Mouse (Mus musculus) stomach, embryonic 14.5 days (tissue): Measurements from ENCODE around the gene Olfr553. TPM values are rescaled to one million over a fixed set of nuclear protein-coding genes. Genes with fewer than 3 reads are reported as not detected.
A peak's percentile ranks its signal among the peaks of the same experiment; 100 is the strongest.
"Not testable (repeated sequence)": the region's sequence is repeated elsewhere in the genome, so short reads cannot be mapped to it uniquely, and the experiment has no call there.

Experiments
- ATAC-seq: fragments of 200-750 bp; cut with Nextera tagmentation; 2 replicates; pipeline ENCODE4 v1.8.0; 2017; ENCODE audit warnings: low read depth, moderate TSS enrichment; ENCODE audit not compliant: insufficient number of reproducible peaks, insufficient read depth, low FRiP score
- H3K27ac ChIP-seq: fragments of 300-500 bp; sonication (generic); 2 replicates; pipeline ENCODE4 v1.5.1; 2014; ENCODE audit warnings: mild to moderate bottlenecking, low read length, moderate library complexity, mixed read lengths
- H3K27me3 ChIP-seq: fragments of 300-500 bp; sonication (generic); 2 replicates; pipeline ENCODE4 v1.6.1; 2014; ENCODE audit warnings: low read length, control low read depth, mixed read lengths; ENCODE audit not compliant: control insufficient read depth, insufficient read depth
- H3K36me3 ChIP-seq: fragments of 300-500 bp; sonication (generic); 2 replicates; pipeline ENCODE4 v1.6.1; 2014; ENCODE audit warnings: mild to moderate bottlenecking, control low read depth, low read length, moderate library complexity, mixed read lengths; ENCODE audit not compliant: control insufficient read depth, insufficient read depth
- H3K4me1 ChIP-seq: fragments of 300-500 bp; sonication (generic); 2 replicates; pipeline ENCODE4 v1.6.1; 2014; ENCODE audit warnings: low read length, control low read depth, mixed read lengths; ENCODE audit not compliant: control insufficient read depth, insufficient read depth
- H3K4me2 ChIP-seq: fragments of 300-500 bp; sonication (generic); replicated peaks from 2 replicates; pipeline ENCODE4 v1.6.1; 2014; ENCODE audit warnings: low read depth, low read length, control low read depth
- H3K4me3 ChIP-seq: fragments of 300-500 bp; sonication (generic); 2 replicates; pipeline ENCODE4 v1.5.1; 2014; ENCODE audit warnings: low read depth, low read length, control low read depth
- H3K9ac ChIP-seq: fragments of 300-500 bp; sonication (generic); replicated peaks from 2 replicates; pipeline ENCODE4 v1.6.1; 2014; ENCODE audit warnings: low read depth, mild to moderate bottlenecking, control low read depth, low read length, moderate library complexity, mixed read lengths
- H3K9me3 ChIP-seq: fragments of 300-500 bp; sonication (generic); 2 replicates; pipeline ENCODE4 v1.6.1; 2016; ENCODE audit warnings: low read depth, low read length, control low read depth; ENCODE audit not compliant: control insufficient read depth
- WGBS: fragments of 180-500 bp; shearing (Covaris S2); extraction: QIAGEN DNeasy Blood & Tissue Kit; methylation state at CpG from one replicate; pipeline ENCODE4 v1.1.7; 2014; 5-methylcytosine and 5-hydroxymethylcytosine counted together
- polyA plus RNA-seq: library from polyadenylated mRNA; unstranded; fragments of >200 nt; fragmentation: Nextera tagmentation; extraction: Ambion mirVana; gene quantifications from 2 replicates; pipeline ENCODE4 v1.2.1, GENCODE M21; 2014

Gene Olfr553
- polyA plus RNA-seq, result not detected in 2 replicates

GRCm38 (mm10) chr7:102618118-102618517, at the start of gene Olfr553:
Gene Olfr553 (minus strand): TSS chr7:102618218.
- no peaks in the 10 kb centered on the region for H3K27me3 ChIP-seq
- no peak within 1 kb of the TSS for H3K4me3 ChIP-seq
- no peak within 1 kb of the TSS for H3K9ac ChIP-seq
- ATAC-seq, result no peak
- H3K4me2 ChIP-seq, result no peak within 1 kb of the TSS
- no peak within 1 kb of the TSS for H3K27ac ChIP-seq
- no peaks in the 10 kb centered on the region for H3K9me3 ChIP-seq
- H3K36me3 ChIP-seq, result no peaks in the 10 kb centered on the region
- H3K4me1 ChIP-seq, result no peaks in the 10 kb centered on the region

- Histone ChIP-seq H3K4me1 (no peaks in the 10 kb centered on the region), H3K4me2 (no peak overlapping the region), H3K4me3 (no peak overlapping the region), H3K9ac (no peak overlapping the region), H3K36me3 (no peaks in the 10 kb centered on the region), H3K27ac (no peak overlapping the region), H3K9me3 (no peaks in the 10 kb centered on the region), H3K27me3 (no peaks in the 10 kb centered on the region)
- no peak for ATAC-seq
- 35% methylated on average over 2 of the region's 2 CpGs for WGBS
Measured at GRCm38 (mm10) chr7:102665378-102665777, 47.4 kb upstream of the Olfr553 start.

DNA sequence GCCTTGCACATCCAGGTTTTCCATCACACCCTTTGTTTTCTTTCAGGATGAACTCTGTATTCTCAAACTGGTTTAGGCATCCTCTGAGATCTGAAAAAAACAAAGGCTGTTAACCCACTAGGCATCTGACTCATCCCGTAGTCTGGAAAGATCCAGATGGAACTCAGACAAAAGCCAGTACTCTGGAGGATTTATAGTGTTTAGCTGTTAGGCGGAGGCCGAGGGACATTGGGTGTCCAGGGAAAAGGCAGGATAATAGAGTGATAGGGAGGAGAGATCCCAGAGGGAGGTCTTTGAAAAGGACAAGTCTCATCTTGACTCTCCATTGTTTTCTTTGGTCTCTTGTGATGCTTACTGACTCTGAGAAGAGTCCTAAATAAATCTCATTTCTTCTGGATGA, 46.6 kb upstream of the Olfr553 start, which contains the start of gene Olfr556:
TSS of gene Olfr556 (plus strand) at position 301 of the 400 bp plus-strand sequence.
- H3K4me3 ChIP-seq, result no peak within 1 kb of the TSS
- no peak within 1 kb of the TSS for H3K4me2 ChIP-seq
- ATAC-seq, result no peak
- H3K4me1 ChIP-seq, result no peaks in the 10 kb centered on the region
- no peak within 1 kb of the TSS for H3K27ac ChIP-seq
- WGBS, result 54% methylated on average over 3 of the region's 3 CpGs
- H3K9ac ChIP-seq, result no peak within 1 kb of the TSS
- no peaks in the 10 kb centered on the region for H3K36me3 ChIP-seq
- no peaks in the 10 kb centered on the region for H3K27me3 ChIP-seq
- H3K9me3 ChIP-seq, result no peaks in the 10 kb centered on the region

- H3K4me3 ChIP-seq, result no peak within 1 kb of the TSS
- no peak for ATAC-seq
- H3K27me3 ChIP-seq, result no peaks in the 10 kb centered on the region
- WGBS, result 77% methylated on average over 1 of the region's 1 CpGs
- no peaks in the 10 kb centered on the region for H3K36me3 ChIP-seq
- no peak within 1 kb of the TSS for H3K4me2 ChIP-seq
- no peaks in the 10 kb centered on the region for H3K9me3 ChIP-seq
- no peak within 1 kb of the TSS for H3K27ac ChIP-seq
- H3K4me1 ChIP-seq, result no peaks in the 10 kb centered on the region
- H3K9ac ChIP-seq, result no peak within 1 kb of the TSS
Measured at GRCm38 (mm10) chr7:102658523-102658922, 40.5 kb upstream of the Olfr553 start, which contains the start of gene Olfr555. Gene Olfr555 (plus strand): TSS chr7:102658823.

DNA sequence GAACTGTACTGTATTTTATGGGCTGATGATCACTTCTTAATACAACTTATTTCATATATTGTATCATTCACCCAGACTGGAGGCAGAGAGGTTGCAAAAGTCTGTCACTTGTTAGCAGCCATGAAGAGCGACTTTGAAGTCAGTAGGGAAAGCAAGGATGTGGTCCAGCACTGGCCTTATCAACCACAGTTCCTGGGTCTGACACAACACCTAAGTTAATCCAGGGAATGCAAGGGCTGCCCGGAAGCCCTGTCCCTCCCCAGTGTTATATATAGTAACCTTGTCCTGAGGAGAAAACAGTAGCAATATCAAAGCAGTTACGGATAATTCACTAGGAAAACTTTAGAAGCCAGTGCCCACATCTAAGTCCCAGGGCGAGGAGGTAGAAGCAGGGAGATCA, 26.9 kb upstream of the Olfr553 start:
- H3K9me3 ChIP-seq, result not testable (repeated sequence)

DNA sequence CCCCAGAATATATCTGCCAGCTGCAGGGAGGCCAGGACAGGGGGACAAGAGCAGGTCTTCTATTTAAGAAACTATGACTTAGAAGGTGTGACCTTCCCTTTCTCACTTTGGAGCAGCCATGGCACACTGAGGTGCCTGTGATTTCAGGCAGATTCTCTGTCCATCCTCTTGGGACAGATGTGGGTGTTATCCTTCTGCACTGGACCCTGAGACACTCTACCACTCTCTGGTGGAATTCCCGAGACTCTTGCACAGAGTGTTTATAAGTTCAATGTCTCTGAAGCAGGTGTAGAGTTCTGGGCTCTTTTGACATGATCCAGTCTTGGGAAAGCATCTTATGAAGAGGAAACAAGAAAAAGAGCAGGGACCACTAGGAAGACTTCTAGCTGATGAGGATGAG, 20.1 kb upstream of the Olfr553 start, which contains the start of gene Olfr554:
TSS of gene Olfr554 (plus strand) at position 301 of the 400 bp plus-strand sequence.
- WGBS, result 69% methylated on average over 1 of the region's 1 CpGs
- Histone ChIP-seq H3K9ac (no peak within 1 kb of the TSS), H3K4me3 (no peak within 1 kb of the TSS), H3K27me3 (no peaks in the 10 kb centered on the region), H3K36me3 (no peaks in the 10 kb centered on the region), H3K4me1 (no peaks in the 10 kb centered on the region), H3K9me3 (no peaks in the 10 kb centered on the region), H3K27ac (no peak within 1 kb of the TSS), H3K4me2 (no peak within 1 kb of the TSS)
- no peak for ATAC-seq

More for the DNA sequence above, 26.9 kb upstream of the Olfr553 start:
- not testable (repeated sequence) for H3K4me3 ChIP-seq, ATAC-seq, H3K4me1 ChIP-seq, H3K4me2 ChIP-seq, H3K9ac ChIP-seq, H3K36me3 ChIP-seq, H3K27me3 ChIP-seq, H3K27ac ChIP-seq
- WGBS, result 73% methylated on average over 3 of the region's 4 CpGs

DNA sequence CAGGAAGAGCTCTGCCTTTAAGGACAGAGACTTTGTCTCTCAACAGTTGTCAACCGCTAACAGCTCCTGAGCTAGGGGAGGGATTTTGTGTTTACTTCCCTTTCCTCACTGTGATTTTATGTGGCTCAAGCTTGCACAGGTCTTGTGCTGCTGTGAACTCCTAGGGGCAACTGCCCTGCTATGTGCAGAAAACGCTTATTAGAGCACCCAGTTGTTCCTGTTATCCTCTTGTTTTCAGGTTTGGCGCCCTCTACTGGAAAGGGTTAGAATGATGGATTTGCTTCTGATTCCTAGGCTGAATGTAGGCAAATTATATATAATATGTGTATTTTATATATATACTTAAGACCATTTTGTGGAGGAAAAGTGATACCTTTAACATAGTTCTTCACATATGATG, 18.6 kb upstream of the Olfr553 start:
- 29% methylated on average over 3 of the region's 3 CpGs for WGBS
- Histone ChIP-seq H3K9ac (no peak overlapping the region), H3K36me3 (no peaks in the 10 kb centered on the region), H3K9me3 (no peaks in the 10 kb centered on the region), H3K4me2 (no peak overlapping the region), H3K4me3 (no peak overlapping the region), H3K27me3 (no peaks in the 10 kb centered on the region), H3K4me1 (no peaks in the 10 kb centered on the region), H3K27ac (no peak overlapping the region)
- no peak for ATAC-seq

DNA sequence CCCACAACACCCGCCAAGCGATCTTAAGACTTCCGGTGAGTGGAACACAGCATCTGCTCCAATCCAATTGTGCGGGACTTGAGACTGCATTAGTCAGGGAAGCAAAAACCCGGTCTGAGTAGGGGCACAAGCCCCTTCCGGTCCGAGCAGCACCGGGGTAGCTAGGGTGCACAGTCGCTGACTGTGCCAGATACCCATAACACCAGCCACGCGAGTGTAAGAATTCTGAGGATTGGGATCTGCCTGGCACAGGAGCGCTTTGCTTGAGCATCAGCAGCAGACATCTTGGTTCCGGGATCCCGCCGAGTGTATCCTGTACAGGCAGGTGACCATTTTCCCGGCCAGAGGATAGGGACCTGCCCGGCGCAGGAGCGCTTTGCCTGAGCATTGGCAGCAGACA, 2.4 kb upstream of the Olfr553 start:
- H3K9me3 ChIP-seq, H3K4me2 ChIP-seq, H3K4me3 ChIP-seq, H3K4me1 ChIP-seq, H3K36me3 ChIP-seq, ATAC-seq, H3K27me3 ChIP-seq, H3K27ac ChIP-seq, H3K9ac ChIP-seq: not testable (repeated sequence)
- WGBS, result 86% methylated on average over 19 of the region's 19 CpGs

- Histone ChIP-seq H3K9me3 (no peaks in the 10 kb centered on the region), H3K27me3 (no peaks in the 10 kb centered on the region), H3K9ac (no peak overlapping the region), H3K4me2 (no peak overlapping the region), H3K27ac (no peak overlapping the region), H3K4me1 (no peaks in the 10 kb centered on the region), H3K4me3 (no peak overlapping the region), H3K36me3 (no peaks in the 10 kb centered on the region)
- 53% methylated on average over 5 of the region's 5 CpGs for WGBS
- ATAC-seq, result 0 out of 2 replicates have a peak, but pooled peaks have one; percentile 63
Measured at GRCm38 (mm10) chr7:102619608-102620007, 1.6 kb upstream of the Olfr553 start.
